Mouse (Mus musculus) mouse trophoblast stem cell (cell line): ENCODE results near the gene Slc17a9.
"Not testable (repeated sequence)": the region's sequence is repeated elsewhere in the genome, so short reads cannot be mapped to it uniquely, and the experiment has no call there.

ENCODE experiments used
- in situ Hi-C, 2 experiments: fragments of 300-500 bp; cut with MseI, MboI; formaldehyde crosslinking; loops; 2 replicates in 1 of 2; 3 replicates in 1 of 2; pipeline ENCODE4 v1.15.1; 2025

Gene Slc17a9

GRCm38 (mm10) chr2:180710276-180711155 is 14.5 kb upstream of the Slc17a9 start:
- in situ Hi-C loops = no loop called here

- in situ Hi-C loops = no loop called here
Measured at GRCm38 (mm10) chr2:180711527-180711926, 13.5 kb upstream of the Slc17a9 start.

- in situ Hi-C loops = no loop called here
Measured at GRCm38 (mm10) chr2:180712037-180712689, 12.9 kb upstream of the Slc17a9 start.

- in situ Hi-C loops = not testable (repeated sequence)
Measured at GRCm38 (mm10) chr2:180722748-180723147, 2.3 kb upstream of the Slc17a9 start.

GRCm38 (mm10) chr2:180723865-180724264 is 1.2 kb upstream of the Slc17a9 start:
- in situ Hi-C loops = no loop called here

- in situ Hi-C loops = no loop called here
Measured at GRCm38 (mm10) chr2:180725414-180725778, 333 bp downstream of the Slc17a9 start.

GRCm38 (mm10) chr2:180725856-180726629 is 980 bp downstream of the Slc17a9 start:
- in situ Hi-C loops = no loop called here

GRCm38 (mm10) chr2:180726658-180727442 is 1.8 kb downstream of the Slc17a9 start:
- in situ Hi-C loops = no loop called here

- in situ Hi-C loops = no loop called here
Measured at GRCm38 (mm10) chr2:180727613-180728021, 2.6 kb downstream of the Slc17a9 start.

- in situ Hi-C loops = no loop called here
Measured at GRCm38 (mm10) chr2:180731036-180731435, 6.0 kb downstream of the Slc17a9 start.

GRCm38 (mm10) chr2:180731984-180732383 is 6.9 kb downstream of the Slc17a9 start:
- in situ Hi-C loops = no loop called here

GRCm38 (mm10) chr2:180735232-180735631 is 10.2 kb downstream of the Slc17a9 start:
- in situ Hi-C loops = no loop called here

- in situ Hi-C loops = no loop called here
Measured at GRCm38 (mm10) chr2:180737984-180738383, 12.9 kb downstream of the Slc17a9 start.

- in situ Hi-C loops = loop anchor here in 1 of 2 experiments (10.0 kb wide), 1 partner anchor 66 kb away; no protein-coding TSS in a partner anchor
Measured at GRCm38 (mm10) chr2:180740349-180740748, 15.3 kb downstream of the Slc17a9 start.

- in situ Hi-C loops = loop anchor here in 1 of 2 experiments (10.0 kb wide), 1 partner anchor 67 kb away; no protein-coding TSS in a partner anchor
Measured at GRCm38 (mm10) chr2:180741421-180741820, 16.4 kb downstream of the Slc17a9 start.

- in situ Hi-C loops = loop anchor here in 1 of 2 experiments (10.0 kb wide), 1 partner anchor 68 kb away; no protein-coding TSS in a partner anchor
Measured at GRCm38 (mm10) chr2:180742820-180743219, 17.8 kb downstream of the Slc17a9 start.

- in situ Hi-C loops = loop anchor here in 1 of 2 experiments (10.0 kb wide), 1 partner anchor 69 kb away; no protein-coding TSS in a partner anchor
Measured at GRCm38 (mm10) chr2:180743321-180743720, 18.3 kb downstream of the Slc17a9 start.

GRCm38 (mm10) chr2:180745248-180745927 is 20.3 kb downstream of the Slc17a9 start:
- in situ Hi-C loops = loop anchor here in 1 of 2 experiments (10.0 kb wide), 1 partner anchor 71 kb away; no protein-coding TSS in a partner anchor

GRCm38 (mm10) chr2:180746569-180747192 is 21.6 kb downstream of the Slc17a9 start:
- in situ Hi-C loops = loop anchor here in 1 of 2 experiments (10.0 kb wide), 1 partner anchor 72 kb away; no protein-coding TSS in a partner anchor

- in situ Hi-C loops = loop anchor here in 1 of 2 experiments (10.0 kb wide), 1 partner anchor 74 kb away; no protein-coding TSS in a partner anchor
Measured at GRCm38 (mm10) chr2:180748904-180749303, 23.8 kb downstream of the Slc17a9 start.
